Mouse (Mus musculus): ENCODE measurements around the gene Polh.

DNA sequence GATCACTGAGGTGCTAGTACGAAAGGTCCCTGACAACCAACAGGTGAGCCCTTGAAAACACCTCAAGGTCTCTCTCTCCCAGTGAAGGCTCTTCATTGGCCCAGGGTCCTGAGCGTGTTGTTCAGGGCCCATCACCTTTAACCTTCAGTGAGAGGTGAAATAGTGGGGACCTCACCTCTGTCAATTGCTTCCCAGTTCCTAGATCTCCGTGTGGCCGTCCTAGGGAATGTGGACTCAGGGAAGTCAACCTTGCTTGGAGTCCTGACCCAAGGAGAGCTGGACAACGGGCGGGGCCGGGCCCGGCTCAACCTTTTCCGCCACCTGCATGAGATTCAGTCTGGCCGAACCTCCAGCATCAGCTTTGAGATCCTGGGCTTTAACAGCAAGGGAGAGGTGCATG, 37.7 kb downstream of the Polh start:
- TF ChIP-seq CTCF (IDR thresholded peaks at IDR 0.05; ENCODE audit: low read depth) = no peak
- no peak for TF ChIP-seq EP300 (IDR thresholded peaks at IDR 0.05; ENCODE audit: low read depth)
